Mouse (Mus musculus): ENCODE measurements around the gene Lsm4. TPM values are rescaled to one million over a fixed set of nuclear protein-coding genes. Genes with fewer than 3 reads are reported as not detected.
A peak's percentile ranks its signal among the peaks of the same experiment; 100 is the strongest.

Lsm4 gene
- total and polyA plus RNA-seq, 3 experiments = 152 to 2,024 (median 514) TPM

GRCm38 (mm10) chr8:70696019-70696885 is 23.2 kb downstream of the Lsm4 start (continued):
- TF ChIP-seq ZKSCAN1 (IDR thresholded peaks at IDR 0.05; ENCODE audit: low read depth, low read length) (no peak), POLR2A (IDR thresholded peaks at IDR 0.05; ENCODE audit: control insufficient read depth in 1 of 2, insufficient read depth in 1 of 2, low read depth in 1 of 2, low read length in 2 of 2, poor library complexity in 1 of 2) (no peak), USF2 (IDR thresholded peaks at IDR 0.05; ENCODE audit: borderline replicate concordance in 1 of 2, insufficient read depth in 1 of 2, low read depth in 1 of 2, low read length in 2 of 2) (no peak), ZMIZ1 (IDR thresholded peaks at IDR 0.05; ENCODE audit: low read depth, low read length) (no peak), MYB (IDR thresholded peaks at IDR 0.05; ENCODE audit: low read depth, low read length) (no peak), SIN3A (IDR thresholded peaks at IDR 0.05; ENCODE audit: low read length) (peak; percentile 73; the same call in 1 of the 2 replicates), ELF1 (IDR thresholded peaks at IDR 0.05; ENCODE audit: low read depth, low read length) (no peak), CHD1 (IDR thresholded peaks at IDR 0.05; ENCODE audit: low read depth, low read length) (0 out of 2 replicates have a peak, but pooled peaks have one; percentile 28), HCFC1 (IDR thresholded peaks at IDR 0.05; ENCODE audit: low read depth, low read length) (peak; percentile 63), UBTF (IDR thresholded peaks at IDR 0.05; ENCODE audit: borderline replicate concordance, insufficient read depth, low read depth, low read length) (no peak), RCOR1 (IDR thresholded peaks at IDR 0.05; ENCODE audit: low read depth, low read length) (0 out of 2 replicates have a peak, but pooled peaks have one; percentile 30), POLR2AphosphoS5 (IDR thresholded peaks at IDR 0.05; ENCODE audit: borderline replicate concordance, low read depth, low read length) (no peak), JUND (IDR thresholded peaks at IDR 0.05; ENCODE audit: low read depth, low read length) (no peak)

DNA sequence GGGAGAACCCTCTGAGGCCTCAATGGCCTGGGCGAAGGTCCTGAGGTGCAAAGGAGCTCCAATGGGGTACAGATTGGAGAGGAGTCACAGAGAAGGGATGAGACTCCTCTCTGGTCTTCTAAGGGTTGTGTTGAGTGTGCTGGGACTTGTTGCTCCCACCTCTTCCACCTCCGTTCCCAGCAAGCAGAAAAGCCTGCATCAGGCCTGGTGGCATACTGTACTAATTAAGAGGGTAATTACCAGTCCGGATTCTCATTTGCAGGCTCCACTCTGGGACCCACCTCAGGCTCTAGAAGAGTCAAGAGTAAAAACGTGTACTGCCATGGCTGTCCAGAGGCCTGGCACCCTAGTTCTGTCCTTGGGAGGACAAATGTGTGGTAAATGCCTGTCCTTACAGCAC is 23.9 kb downstream of the Lsm4 start:
- H3K9me3 ChIP-seq (replicated peaks; ENCODE audit: insufficient read depth, low read length) = no peaks in the 10 kb centered on the region
- no peak overlapping the region; a peak in 1 of 4 replicates for H3K4me3 ChIP-seq (ENCODE audit: control insufficient read depth in 1 of 2, insufficient read depth in 1 of 2, low read depth in 2 of 2, low read length in 2 of 2)
- H3K4me1 ChIP-seq (ENCODE audit: control insufficient read depth in 1 of 2, insufficient read depth in 2 of 2, low read length in 2 of 2) = peaks cover 10 to 29% of the 10 kb centered on the region in 2 experiments
- no peaks in the 10 kb centered on the region for H3K27me3 ChIP-seq (ENCODE audit: control insufficient read depth in 1 of 2, insufficient read depth in 2 of 2, low read length in 2 of 2)
- H3K36me3 ChIP-seq (ENCODE audit: control insufficient read depth in 1 of 2, insufficient read depth in 2 of 2, low read length in 2 of 2) = peaks cover 0 to 4% of the 10 kb centered on the region in 2 experiments; a peak in 2 of 4 replicates
- TF ChIP-seq CHD1 (IDR thresholded peaks at IDR 0.05; ENCODE audit: low read depth, low read length) (no peak), TCF12 (IDR thresholded peaks at IDR 0.05; ENCODE audit: low read depth, low read length) (no peak), CHD2 (IDR thresholded peaks at IDR 0.05; ENCODE audit: low read length) (no peak), BHLHE40 (IDR thresholded peaks at IDR 0.05; ENCODE audit: borderline replicate concordance, low read depth, low read length) (no peak), ELF1 (IDR thresholded peaks at IDR 0.05; ENCODE audit: low read depth, low read length) (no peak), UBTF (IDR thresholded peaks at IDR 0.05; ENCODE audit: borderline replicate concordance, insufficient read depth, low read depth, low read length) (no peak), MYC (IDR thresholded peaks at IDR 0.05; ENCODE audit: low read depth, low read length) (no peak), ZC3H11A (IDR thresholded peaks at IDR 0.05; ENCODE audit: low read depth, low read length) (no peak), EP300 (IDR thresholded peaks at IDR 0.05; ENCODE audit: low read depth in 1 of 2, low read length in 2 of 2) (no peak), POLR2A (IDR thresholded peaks at IDR 0.05; ENCODE audit: control insufficient read depth in 1 of 2, insufficient read depth in 1 of 2, low read depth in 1 of 2, low read length in 2 of 2, poor library complexity in 1 of 2) (no peak), MAZ (IDR thresholded peaks at IDR 0.05; ENCODE audit: low read depth, low read length) (no peak), TAL1 (IDR thresholded peaks at IDR 0.05; ENCODE audit: low read length) (no peak), MEF2A (IDR thresholded peaks at IDR 0.05; ENCODE audit: extremely low read depth, insufficient replicate concordance, low read depth, low read length, poor library complexity, severe bottlenecking) (no peak), CTCF (IDR thresholded peaks at IDR 0.05 in 2 of 3, conservative IDR thresholded peaks at IDR 0.05 in 1 of 3; ENCODE audit: control insufficient read depth in 1 of 3, insufficient read depth in 1 of 3, low read depth in 2 of 3, low read length in 3 of 3, poor library complexity in 1 of 3, severe bottlenecking in 1 of 3) (no peak), USF2 (IDR thresholded peaks at IDR 0.05; ENCODE audit: borderline replicate concordance in 1 of 2, insufficient read depth in 1 of 2, low read depth in 1 of 2, low read length in 2 of 2) (no peak)
- H3K9ac ChIP-seq (ENCODE audit: control insufficient read depth, low read depth, low read length, poor library complexity, severe bottlenecking) = peak overlapping the region; percentile 37
- peak; percentile 32 for DNase-seq (ENCODE audit: low read depth, low spot score)
- H3K79me2 ChIP-seq (ENCODE audit: control insufficient read depth, insufficient read depth, low read length, poor library complexity) = peaks cover 11% of the 10 kb centered on the region; the same call in 1 of the 2 replicates
- peak overlapping the region; percentile 36 for H3K27ac ChIP-seq (ENCODE audit: control insufficient read depth, low read depth, low read length)

All from MEL (cell line).